ENCODE assay signal across 11 mouse cellular contexts in the genomic region with DNA sequence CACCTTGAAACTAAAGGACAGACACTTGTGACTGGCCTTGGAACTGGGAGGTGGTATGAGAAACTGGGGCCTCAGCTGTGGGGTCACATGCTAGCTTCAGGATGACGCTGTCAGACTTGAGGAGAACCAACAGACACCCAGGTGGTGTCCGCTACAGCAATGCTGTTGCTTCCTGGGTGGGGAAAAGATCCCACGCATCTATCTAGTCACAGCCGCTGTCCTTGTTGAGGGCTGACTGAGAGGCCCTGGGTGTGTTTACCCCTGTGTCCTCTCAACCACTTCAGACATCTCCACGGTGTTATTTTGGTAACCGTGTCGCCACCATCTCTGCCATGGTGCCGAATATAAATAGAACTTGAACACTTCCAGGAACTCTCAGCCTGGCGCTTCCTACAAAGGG. TPM values are rescaled to one million over a fixed set of nuclear protein-coding genes. Genes with fewer than 3 reads are reported as not detected.
DNase-seq lines count a peak whose midpoint lies in the region; ATAC-seq lines count a peak whose summit lies in the region.
"Had no signal": no experiment of that assay in that cellular context is flagged by ENCODE, and none has a peak within 500 bp of the region (broad histone marks: within the 10 kb centered on the region; RNA-seq: fewer than 3 reads in every experiment).

No protein-coding gene starts in this region.

- WGBS in midbrain, embryonic 15.5 days: 87% methylated on average over 9 of the region's 9 CpGs

- H3K36me3 ChIP-seq in midbrain, embryonic 15.5 days (replicated peaks): no peaks in the 10 kb centered on the region
- H3K36me3 ChIP-seq: forebrain, embryonic 10.5 days; liver, embryonic 15.5 days had no signal

- no peak overlapping the region for H3K9ac ChIP-seq in midbrain, embryonic 15.5 days
- H3K9ac ChIP-seq: liver, embryonic 15.5 days had no signal

- H3K27ac ChIP-seq in midbrain, embryonic 15.5 days: no peak overlapping the region
- H3K27ac ChIP-seq: forebrain, embryonic 10.5 days; liver, embryonic 15.5 days had no signal

- peaks cover 11% of the 10 kb centered on the region for H3K4me1 ChIP-seq in midbrain, embryonic 15.5 days

- no peaks in the 10 kb centered on the region for H3K27me3 ChIP-seq in midbrain, embryonic 15.5 days (replicated peaks)
- H3K27me3 ChIP-seq: liver, embryonic 15.5 days had no signal

- no peak overlapping the region for H3K4me3 ChIP-seq in midbrain, embryonic 15.5 days
- H3K4me3 ChIP-seq: forebrain, embryonic 10.5 days; liver, embryonic 15.5 days; myocyte had no signal

- H3K9me3 ChIP-seq in midbrain, embryonic 15.5 days: no peaks in the 10 kb centered on the region
- H3K9me3 ChIP-seq: forebrain, embryonic 10.5 days; liver, embryonic 15.5 days had no signal

- DNase-seq in lung, postnatal 36 days: peak; percentile 50
- no peak for DNase-seq in lung, postnatal 4 days
- peak; percentile 69 to 76 for DNase-seq in heart, adult 9 months (ENCODE audit: low spot score in 2 of 2)
- DNase-seq in naive thymus-derived CD4-positive, alpha-beta T cell, adult 2 months (ENCODE audit: low read depth): peak; percentile 62
- DNase-seq in adrenal gland, postnatal 36 days: no peak
- DNase-seq in left cerebral cortex, adult 9 months (ENCODE audit: low spot score in 2 of 2): no peak
- DNase-seq: kidney, adult 2 months had no signal

- no peak overlapping the region for H3K4me2 ChIP-seq in midbrain, embryonic 15.5 days
- H3K4me2 ChIP-seq: liver, embryonic 15.5 days had no signal

- ATAC-seq in midbrain, embryonic 15.5 days (replicated peaks): no peak

RNA-seq across cellular contexts. Expression of a gene that starts 10.4 kb away (rescaled TPM):
- 10 to 100 TPM in 1 of 2 experiments, 1 to 10 TPM in 1; 9.9 to 18.3 TPM for total RNA-seq in adrenal gland, postnatal 36 days (2021)
- polyA plus RNA-seq in midbrain, embryonic 15.5 days (2015; fragmentation: Nextera tagmentation; extraction: Ambion mirVana): 9.6 and 10.1 TPM in 2 replicates

Comparison
In these comparisons a context has a peak if more than half of its experiments do, and no peak if none do; other contexts are left out.
1. DNase-seq: peak in lung, postnatal 36 days (single experiment), heart, adult 9 months (2 of 2) and naive thymus-derived CD4-positive, alpha-beta T cell, adult 2 months (single experiment); none in lung, postnatal 4 days (0 of 2), adrenal gland, postnatal 36 days (0 of 2) and left cerebral cortex, adult 9 months (0 of 2).